Mouse (Mus musculus) erythroblast, embryonic 14.5 days (primary cell): ENCODE results near the gene Usp48. TPM values are rescaled to one million over a fixed set of nuclear protein-coding genes. Genes with fewer than 3 reads are reported as not detected.

Experiments used
- H3K27me3 ChIP-seq: 2 replicates; pipeline ENCODE4 v1.6.1; 2012; ENCODE audit warnings: inconsistent platforms; ENCODE audit not compliant: control insufficient read depth
- H3K36me3 ChIP-seq: 2 replicates; pipeline ENCODE4 v1.6.1; 2012; ENCODE audit warnings: mild to moderate bottlenecking, inconsistent platforms; ENCODE audit not compliant: control insufficient read depth
- H3K4me1 ChIP-seq: 2 replicates; pipeline ENCODE4 v1.6.1; 2012; ENCODE audit warnings: inconsistent platforms; ENCODE audit not compliant: control insufficient read depth
- H3K4me3 ChIP-seq: replicated peaks from 2 replicates; pipeline ENCODE3; 2012; ENCODE audit warnings: moderate library complexity, mild to moderate bottlenecking, inconsistent platforms
- H3K9me3 ChIP-seq: 2 replicates; pipeline ENCODE4 v1.6.1; 2012; ENCODE audit warnings: low read length, inconsistent platforms, mixed read lengths; ENCODE audit not compliant: control insufficient read depth
- GATA1 ChIP-seq: IDR thresholded peaks from 2 replicates; pipeline ENCODE4 v1.6.1; 2012; ENCODE audit warnings: low read length, inconsistent platforms, mixed read lengths
- TAL1 ChIP-seq: IDR thresholded peaks from 3 replicates; pipeline ENCODE4 v1.6.1; 2012; ENCODE audit warnings: low read length, inconsistent platforms, mixed read lengths
- polyA plus RNA-seq: library from polyadenylated mRNA; stranded (reverse); fragments of >175 nt; gene quantifications from 2 replicates; pipeline ENCODE4 v1.2.3, GENCODE M21; 2012

The Usp48 gene
- polyA plus RNA-seq, 1 experiment, result 5.0 TPM

DNA sequence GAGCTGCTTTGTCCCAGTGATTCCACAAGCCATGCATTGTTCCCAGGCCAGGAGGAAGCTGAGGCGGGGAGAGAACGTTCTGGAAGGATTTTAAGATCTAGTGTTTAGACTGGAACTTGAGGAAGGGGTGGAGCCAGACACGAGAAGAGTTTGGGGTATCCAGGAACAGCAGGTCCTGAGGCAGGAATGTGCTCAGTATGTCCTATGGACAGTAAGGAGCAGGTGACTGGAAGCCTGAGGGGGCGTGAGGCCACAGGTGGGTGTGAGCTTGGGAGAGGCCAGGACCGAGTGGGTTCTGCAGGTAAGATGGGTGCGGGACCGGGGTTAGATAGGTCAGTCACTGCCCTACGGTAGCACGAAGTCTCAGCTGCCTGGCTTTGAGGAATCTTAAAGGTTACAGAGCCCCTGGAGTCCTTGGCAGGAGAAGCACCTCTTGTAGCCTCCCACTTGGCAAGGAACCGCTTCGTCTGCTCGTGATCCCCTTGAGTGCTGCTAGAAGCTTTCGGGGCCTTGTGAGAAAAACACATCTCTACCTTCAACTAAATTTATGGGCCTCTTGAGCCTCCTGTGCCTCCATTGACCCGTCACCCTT, 93.8 kb downstream of the Usp48 start:
- Histone ChIP-seq H3K4me1 (no peaks in the 10 kb centered on the region), H3K36me3 (no peaks in the 10 kb centered on the region), H3K4me3 (no peak overlapping the region), H3K27me3 (peaks cover 16% of the 10 kb centered on the region), H3K9me3 (no peaks in the 10 kb centered on the region)
- TF ChIP-seq TAL1 (no peak), GATA1 (no peak)

DNA sequence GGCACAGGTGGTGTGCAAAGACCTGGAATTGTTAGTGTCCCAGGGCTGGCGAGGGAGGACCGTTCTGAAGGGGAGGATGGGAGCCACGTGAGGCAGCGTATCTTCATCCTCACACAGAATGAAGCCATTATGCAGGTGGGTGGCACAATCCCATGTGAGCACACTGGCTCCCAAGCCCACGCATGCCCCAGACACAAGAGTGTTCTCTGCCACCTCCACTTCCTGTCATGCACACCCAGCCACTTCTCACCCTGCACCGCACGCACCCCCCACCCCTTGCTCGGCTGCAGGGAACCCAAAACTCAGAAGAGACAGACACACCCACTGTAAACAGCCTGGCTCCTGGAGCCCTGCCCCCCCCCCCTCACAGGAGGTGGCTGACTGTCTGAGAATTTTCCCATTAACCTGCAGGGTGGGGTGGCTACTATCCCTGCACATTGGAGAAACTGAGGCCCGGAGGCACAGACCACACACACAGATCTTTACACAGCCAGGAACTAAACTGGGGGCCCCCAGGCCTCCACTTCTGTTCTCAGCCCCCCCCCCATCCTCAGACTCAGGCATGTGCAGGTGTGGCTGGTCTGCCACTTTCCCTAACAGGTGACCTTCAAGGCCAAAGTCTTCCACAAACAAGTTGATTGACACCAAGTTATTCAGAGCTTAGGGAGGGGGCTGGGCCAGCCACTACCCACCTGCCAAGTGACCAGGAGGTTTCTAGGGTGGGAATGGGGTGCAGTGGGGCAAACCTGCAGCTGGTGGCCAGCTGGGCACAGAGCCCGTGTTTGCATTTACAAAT, 98.8 kb downstream of the Usp48 start:
- Histone ChIP-seq H3K4me3 (no peak overlapping the region), H3K4me1 (no peaks in the 10 kb centered on the region), H3K36me3 (no peaks in the 10 kb centered on the region), H3K9me3 (no peaks in the 10 kb centered on the region), H3K27me3 (peaks cover 4% of the 10 kb centered on the region; the same call in 1 of the 2 replicates)
- TF ChIP-seq TAL1, result no peak
- TF ChIP-seq GATA1, result no peak

DNA sequence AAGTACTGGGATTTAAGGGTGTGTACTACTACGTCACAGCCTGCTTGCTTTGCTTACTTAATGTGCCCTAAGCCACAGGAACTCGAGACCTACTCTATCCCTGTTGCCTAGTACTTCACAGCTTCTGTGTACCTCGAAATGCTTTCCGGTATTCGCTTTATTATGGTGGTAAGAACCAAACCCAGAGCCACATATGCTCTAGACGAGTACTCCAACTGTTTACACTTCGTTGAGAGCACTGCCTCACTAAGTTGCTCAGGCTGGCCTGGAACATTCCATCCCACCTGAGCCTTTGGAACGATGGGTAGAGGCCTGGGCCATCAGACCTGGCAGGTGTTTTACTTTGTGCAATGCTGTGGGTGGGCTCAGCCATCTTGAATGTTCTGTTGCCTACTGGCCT, 101.7 kb downstream of the Usp48 start:
- no peaks in the 10 kb centered on the region for H3K36me3 ChIP-seq
- peaks cover 2% of the 10 kb centered on the region; the same call in 1 of the 2 replicates for H3K27me3 ChIP-seq
- no peaks in the 10 kb centered on the region for H3K9me3 ChIP-seq
- no peaks in the 10 kb centered on the region for H3K4me1 ChIP-seq
- no peak for TF ChIP-seq GATA1
- TF ChIP-seq TAL1, result no peak
- no peak overlapping the region for H3K4me3 ChIP-seq

DNA sequence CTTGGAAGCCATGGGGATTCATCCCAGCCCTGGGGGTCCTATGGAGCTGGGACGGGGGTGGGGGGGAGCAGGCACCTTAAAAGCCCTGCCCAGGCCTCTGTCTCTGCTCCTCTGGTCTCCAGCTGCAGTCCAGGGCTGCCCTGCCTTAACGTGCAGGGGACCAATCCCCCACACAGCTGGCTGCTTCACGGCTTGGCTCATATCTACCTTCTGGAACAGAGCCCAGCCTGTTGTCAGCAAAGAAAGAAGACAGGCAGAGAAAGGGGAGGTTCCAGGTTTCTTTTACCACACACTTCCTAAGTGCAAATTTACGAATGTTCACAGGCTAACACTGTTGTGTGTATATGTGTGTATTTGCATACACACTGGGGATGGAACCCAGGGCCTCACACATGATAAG, 102.3 kb downstream of the Usp48 start:
- Histone ChIP-seq H3K27me3 (peaks cover 2% of the 10 kb centered on the region; the same call in 1 of the 2 replicates), H3K9me3 (no peaks in the 10 kb centered on the region)

DNA sequence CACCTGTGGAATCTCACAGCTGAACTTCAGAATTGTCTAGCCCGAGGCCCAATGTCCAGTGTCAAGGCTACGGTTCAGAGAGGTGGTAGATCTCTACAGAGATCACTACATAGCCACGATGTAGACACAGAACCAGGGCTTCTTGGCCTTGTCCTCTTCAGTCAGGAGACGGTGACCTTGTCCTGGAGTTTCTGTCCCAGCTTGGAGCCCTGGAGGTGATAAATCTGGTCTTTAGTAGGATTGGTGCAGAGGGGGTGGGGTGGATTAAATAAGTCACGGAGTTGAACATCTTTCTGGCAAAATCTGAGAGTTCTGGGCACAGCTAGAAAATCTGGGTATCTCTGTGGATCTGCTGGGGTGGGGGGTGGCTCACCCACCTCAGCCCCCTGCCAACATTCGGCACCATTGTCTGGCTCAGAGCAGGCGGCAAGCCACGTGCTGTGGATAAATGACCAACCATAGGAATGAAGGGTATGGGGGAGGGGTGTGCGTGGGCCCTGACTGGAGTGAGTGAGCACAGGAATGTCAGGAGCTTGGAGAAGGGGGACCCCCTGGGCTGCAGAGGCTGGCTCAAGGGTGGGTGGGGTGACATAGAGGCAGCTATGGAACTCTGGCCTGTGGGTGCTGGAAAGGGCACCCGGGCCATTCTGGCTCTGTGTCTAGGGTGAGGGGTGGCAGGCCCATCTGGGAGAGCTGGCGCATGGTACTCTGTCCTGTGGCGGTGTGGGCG, 103.8 kb downstream of the Usp48 start:
- no peak overlapping the region for H3K4me3 ChIP-seq
- TF ChIP-seq GATA1 (no peak), TAL1 (no peak)
- H3K9me3 ChIP-seq, result no peaks in the 10 kb centered on the region
- no peaks in the 10 kb centered on the region for H3K36me3 ChIP-seq
- H3K27me3 ChIP-seq, result no peaks in the 10 kb centered on the region
- H3K4me1 ChIP-seq, result no peaks in the 10 kb centered on the region

More for the DNA sequence above, 102.3 kb downstream of the Usp48 start:
- Histone ChIP-seq H3K36me3 (no peaks in the 10 kb centered on the region), H3K4me3 (no peak overlapping the region), H3K4me1 (no peaks in the 10 kb centered on the region)
- TF ChIP-seq GATA1 (no peak), TAL1 (no peak)

DNA sequence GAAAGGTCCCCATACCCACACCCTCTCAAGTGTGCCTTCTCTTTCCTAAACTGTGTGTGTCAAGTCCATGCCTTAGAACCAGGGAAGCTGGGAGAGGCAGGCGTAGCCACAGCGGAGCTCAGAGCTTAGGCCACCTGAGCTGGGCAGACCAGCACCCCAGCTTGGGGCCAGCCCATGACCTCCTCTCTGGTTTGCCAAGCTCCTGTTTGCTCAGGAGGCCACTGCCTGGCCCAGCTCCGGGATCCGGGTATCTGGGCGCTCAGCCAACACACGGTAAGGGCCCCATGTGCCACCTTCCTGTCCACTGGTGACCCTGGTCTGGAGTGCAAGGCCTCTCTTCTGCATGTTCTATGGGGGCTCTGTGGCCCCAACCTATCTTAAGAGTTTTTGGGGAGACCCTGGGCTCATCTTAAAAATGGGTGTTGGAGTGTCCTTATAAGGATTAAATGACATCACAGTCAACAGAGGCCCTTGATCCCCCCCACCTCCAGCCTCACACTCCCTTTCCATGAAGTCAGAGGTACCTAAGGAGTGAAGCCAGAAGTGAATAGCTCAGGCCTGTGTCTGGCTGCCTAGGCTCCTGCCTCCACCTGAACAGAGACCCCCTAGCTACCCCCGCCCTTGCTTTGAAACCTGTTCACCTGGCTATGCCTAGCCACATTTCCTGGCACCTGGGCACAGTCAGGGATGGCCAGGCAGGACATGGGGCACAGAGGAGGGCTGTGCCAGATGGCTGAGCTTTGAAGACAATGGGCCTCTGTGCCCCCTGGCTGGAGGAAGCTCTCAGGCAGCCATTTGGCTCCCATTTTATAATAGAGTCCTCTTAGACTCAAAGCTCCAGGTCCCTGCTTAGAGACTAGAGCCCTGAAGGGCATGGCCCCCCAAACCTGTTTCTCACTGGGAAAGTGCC, 104.8 kb downstream of the Usp48 start:
- H3K27me3 ChIP-seq, result no peaks in the 10 kb centered on the region
- no peaks in the 10 kb centered on the region for H3K36me3 ChIP-seq
- H3K4me3 ChIP-seq, result no peak overlapping the region
- TF ChIP-seq GATA1 (no peak), TAL1 (no peak)
- H3K4me1 ChIP-seq, result peaks cover 7% of the 10 kb centered on the region
- no peaks in the 10 kb centered on the region for H3K9me3 ChIP-seq

DNA sequence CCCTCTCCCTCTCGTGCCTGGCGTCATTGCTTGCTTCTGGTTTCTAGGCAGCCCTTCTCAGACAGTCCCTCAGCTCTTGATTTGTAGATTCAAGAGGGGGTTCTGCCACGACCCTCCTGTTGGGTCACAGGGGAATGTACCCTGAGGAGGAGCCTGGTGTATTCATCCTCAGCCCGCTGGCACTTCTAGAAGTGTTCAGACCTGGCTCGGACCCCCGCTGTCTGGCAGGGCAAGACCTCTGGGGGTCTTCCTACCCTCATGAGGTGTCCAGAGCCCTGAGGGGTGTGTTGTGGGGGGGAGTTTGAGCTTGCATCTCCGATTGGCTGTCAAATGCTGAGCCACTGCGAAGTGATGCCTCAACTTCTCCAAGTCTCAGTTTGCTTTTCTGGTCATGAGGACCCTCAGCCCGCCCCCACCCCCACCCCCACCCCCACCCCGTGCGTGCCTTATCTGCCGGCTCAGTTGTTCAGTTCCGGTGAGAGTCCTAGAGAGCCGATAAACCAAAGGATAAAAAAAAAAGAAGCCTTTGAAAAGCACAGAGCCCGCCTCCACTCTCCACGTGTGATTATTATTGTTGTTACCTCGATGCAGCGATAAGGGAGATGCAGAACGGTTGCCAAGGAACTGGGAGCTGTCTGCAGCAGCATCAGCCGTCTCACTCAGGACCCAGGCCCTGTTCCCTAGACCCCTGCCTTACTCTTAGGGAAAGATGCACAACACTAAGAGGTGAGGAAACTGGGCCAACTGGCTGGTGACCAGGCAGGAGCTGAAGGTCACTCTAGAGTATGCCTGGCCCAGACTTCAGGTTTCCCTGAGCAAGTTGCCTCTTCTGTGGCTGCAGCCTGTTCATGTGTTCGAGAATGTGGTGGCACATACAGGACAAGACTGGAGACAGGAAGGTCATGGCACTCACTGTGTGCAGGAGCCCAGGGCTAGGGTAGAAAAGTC, 106.0 kb downstream of the Usp48 start:
- H3K36me3 ChIP-seq, result no peaks in the 10 kb centered on the region
- no peak for TF ChIP-seq GATA1
- no peak for TF ChIP-seq TAL1
- H3K27me3 ChIP-seq, result no peaks in the 10 kb centered on the region
- H3K4me1 ChIP-seq, result peaks cover 19% of the 10 kb centered on the region
- H3K4me3 ChIP-seq, result no peak overlapping the region
- H3K9me3 ChIP-seq, result no peaks in the 10 kb centered on the region

DNA sequence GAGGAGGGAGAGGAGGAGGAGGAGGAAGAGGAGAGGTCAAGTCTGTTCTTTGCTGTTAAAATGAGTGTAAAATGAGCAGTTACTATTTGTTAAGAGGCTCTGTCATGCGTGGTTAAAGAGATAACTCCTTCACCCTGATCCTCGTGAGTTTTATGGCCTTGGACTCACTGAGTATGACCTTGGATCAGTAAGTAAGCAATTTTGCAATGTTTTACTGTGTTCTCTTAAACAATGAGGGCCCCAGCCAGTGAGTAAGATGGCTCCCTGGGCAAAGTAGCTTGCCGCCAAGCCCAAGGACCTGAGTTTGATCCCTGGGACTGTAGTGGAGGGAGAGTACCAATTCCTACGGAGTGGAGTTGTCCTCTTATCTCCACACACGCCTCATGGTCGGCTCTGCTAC, 107.4 kb downstream of the Usp48 start:
- Histone ChIP-seq H3K9me3 (no peaks in the 10 kb centered on the region), H3K27me3 (0 out of 2 replicates have a peak, but pooled peaks cover 3% of the 10 kb centered on the region), H3K4me1 (peaks cover 28% of the 10 kb centered on the region), H3K4me3 (no peak overlapping the region), H3K36me3 (no peaks in the 10 kb centered on the region)
- no peak for TF ChIP-seq GATA1
- TF ChIP-seq TAL1, result no peak
